Mouse (Mus musculus): Measurements from ENCODE around the gene Prn. TPM values are rescaled to one million over a fixed set of nuclear protein-coding genes. Genes with fewer than 3 reads are reported as not detected.

Prn gene
- polyA plus RNA-seq (2015; fragmentation: Nextera tagmentation; extraction: Ambion mirVana) = 0.34 TPM in 1 of 2 replicates, not detected in the other

DNA sequence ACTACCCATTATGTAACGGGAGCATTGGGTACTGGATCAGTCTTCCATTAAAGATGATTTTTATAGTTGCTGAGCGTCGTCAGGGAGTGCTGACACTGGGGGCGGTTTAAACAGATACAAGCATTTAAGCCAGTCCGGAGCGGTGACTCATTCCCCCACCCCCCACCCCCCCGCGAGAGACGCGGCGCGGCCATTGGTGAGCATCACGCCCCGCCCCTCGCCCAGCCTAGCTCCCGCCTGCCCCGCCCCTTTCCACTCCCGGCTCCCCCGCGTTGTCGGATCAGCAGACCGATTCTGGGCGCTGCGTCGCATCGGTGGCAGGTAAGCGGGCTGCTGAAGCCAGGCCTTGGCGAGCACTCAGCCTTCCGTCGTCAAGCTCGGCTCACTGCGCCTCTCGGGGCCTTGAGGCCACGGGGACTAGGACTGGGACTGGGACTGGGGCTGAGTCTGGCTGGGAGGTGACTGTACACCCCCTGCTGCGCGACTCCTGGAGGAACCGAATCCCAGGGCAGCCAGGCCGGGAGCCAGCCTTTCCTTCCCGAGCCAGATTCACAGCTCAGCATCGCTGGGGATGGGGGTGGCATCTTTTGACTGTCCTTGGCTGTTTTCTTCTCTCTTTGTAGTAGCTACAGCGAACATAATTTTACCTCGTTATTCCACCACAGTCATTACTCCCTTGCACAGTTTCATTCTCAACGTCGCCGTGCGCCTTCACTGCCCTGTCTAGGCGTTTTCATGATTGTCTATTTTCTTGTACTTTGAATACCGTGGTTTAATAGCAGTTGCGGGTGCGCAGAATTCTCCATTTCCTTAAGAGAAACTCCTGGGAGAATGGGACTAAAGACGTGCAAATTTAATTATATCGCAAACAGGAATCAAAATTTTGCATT lies at the start of gene Prn, which contains the start of gene Prnp:
Prn (plus strand) TSS at position 275 of the 890 bp plus-strand sequence.
Prnp (plus strand) TSS at position 246 of the 890 bp plus-strand sequence.
- Histone ChIP-seq H3K4me2 (replicated peaks) (peak within 1 kb of the TSS; percentile 62), H3K27me3 (no peaks in the 10 kb centered on the region), H3K4me3 (replicated peaks) (peak within 1 kb of the TSS; percentile 60), H3K4me1 (replicated peaks) (peaks cover 35% of the 10 kb centered on the region), H3K9ac (replicated peaks) (peak within 1 kb of the TSS; percentile 77), H3K36me3 (no peaks in the 10 kb centered on the region), H3K27ac (peak within 1 kb of the TSS; percentile 91), H3K9me3 (no peaks in the 10 kb centered on the region)
- peak; percentile 95 for ATAC-seq
- 4% methylated on average over 52 of the region's 52 CpGs for whole genome bisulfite sequencing

DNA sequence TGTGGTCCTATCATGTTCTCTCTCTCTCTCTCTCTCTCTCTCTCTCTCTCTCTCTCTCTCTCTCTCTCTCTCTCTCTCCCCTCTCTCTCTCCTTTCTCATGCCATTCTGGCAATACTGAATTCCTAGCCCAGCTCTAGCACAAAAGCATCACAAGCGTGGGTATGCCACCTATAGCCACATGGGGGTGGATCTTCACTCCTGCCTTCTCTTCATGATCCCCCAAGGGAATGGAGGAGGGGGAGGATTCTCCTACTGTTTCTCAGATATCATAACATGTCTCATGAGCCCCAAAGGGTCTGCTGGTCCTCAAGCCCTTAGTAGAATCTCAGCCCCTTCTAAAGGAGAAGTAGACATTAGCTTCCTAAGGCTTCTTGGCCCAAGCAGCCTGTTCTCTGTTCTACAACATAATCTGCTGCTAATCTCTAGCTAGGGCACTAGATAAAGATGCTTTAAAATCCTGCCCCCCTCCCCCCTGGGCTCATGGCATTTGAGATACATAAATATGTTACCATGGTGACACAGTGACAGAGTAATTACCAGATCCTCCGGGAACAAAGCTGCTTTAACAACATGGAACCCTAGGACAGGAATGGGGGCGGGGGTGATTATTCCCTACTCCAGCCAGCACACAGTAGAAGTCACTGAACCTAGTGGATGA lies 47.0 kb upstream of the Prn start:
- H3K4me3 ChIP-seq (replicated peaks) = no peak overlapping the region
- no peak overlapping the region for H3K9ac ChIP-seq (replicated peaks)
- 27% methylated on average over 3 of the region's 3 CpGs for WGBS
- no peaks in the 10 kb centered on the region for H3K27me3 ChIP-seq
- peak overlapping the region; percentile 44 for H3K27ac ChIP-seq
- no peak overlapping the region for H3K4me2 ChIP-seq (replicated peaks)
- H3K9me3 ChIP-seq = peaks cover 6% of the 10 kb centered on the region; the same call in 1 of the 2 replicates
- peak; percentile 90 for ATAC-seq
- H3K36me3 ChIP-seq = no peaks in the 10 kb centered on the region
- peaks cover 11% of the 10 kb centered on the region for H3K4me1 ChIP-seq (replicated peaks)

DNA sequence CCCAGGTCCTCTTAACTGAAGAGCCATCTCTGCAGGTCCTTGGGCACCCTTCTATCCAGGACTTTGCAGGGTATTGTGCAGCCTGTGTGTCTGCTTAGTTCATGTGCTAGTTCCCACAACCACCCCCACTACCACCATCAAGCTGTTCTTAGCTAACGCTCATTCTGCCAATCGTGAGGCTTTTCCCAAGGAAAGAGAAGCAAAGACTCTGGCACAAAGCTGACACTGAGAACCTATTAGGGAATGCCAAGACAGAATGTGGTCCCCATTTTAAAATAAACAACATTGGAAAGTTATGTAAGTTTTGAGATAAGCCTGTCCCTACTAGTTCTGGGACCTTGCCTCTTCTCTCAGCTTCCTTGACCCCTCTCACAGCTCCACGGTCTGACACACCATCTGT lies 46.3 kb upstream of the Prn start:
- H3K4me1 ChIP-seq (replicated peaks) = peaks cover 11% of the 10 kb centered on the region
- 0 out of 2 replicates have a peak, but pooled peaks have one; percentile 34 for ATAC-seq
- no peak overlapping the region for H3K9ac ChIP-seq (replicated peaks)
- H3K9me3 ChIP-seq = peaks cover 6% of the 10 kb centered on the region; the same call in 1 of the 2 replicates
- no peaks in the 10 kb centered on the region for H3K36me3 ChIP-seq
- no peak overlapping the region for H3K27ac ChIP-seq
- 80% methylated on average over 3 of the region's 3 CpGs for WGBS
- H3K27me3 ChIP-seq = no peaks in the 10 kb centered on the region
- no peak overlapping the region for H3K4me2 ChIP-seq (replicated peaks)
- no peak overlapping the region for H3K4me3 ChIP-seq (replicated peaks)

DNA sequence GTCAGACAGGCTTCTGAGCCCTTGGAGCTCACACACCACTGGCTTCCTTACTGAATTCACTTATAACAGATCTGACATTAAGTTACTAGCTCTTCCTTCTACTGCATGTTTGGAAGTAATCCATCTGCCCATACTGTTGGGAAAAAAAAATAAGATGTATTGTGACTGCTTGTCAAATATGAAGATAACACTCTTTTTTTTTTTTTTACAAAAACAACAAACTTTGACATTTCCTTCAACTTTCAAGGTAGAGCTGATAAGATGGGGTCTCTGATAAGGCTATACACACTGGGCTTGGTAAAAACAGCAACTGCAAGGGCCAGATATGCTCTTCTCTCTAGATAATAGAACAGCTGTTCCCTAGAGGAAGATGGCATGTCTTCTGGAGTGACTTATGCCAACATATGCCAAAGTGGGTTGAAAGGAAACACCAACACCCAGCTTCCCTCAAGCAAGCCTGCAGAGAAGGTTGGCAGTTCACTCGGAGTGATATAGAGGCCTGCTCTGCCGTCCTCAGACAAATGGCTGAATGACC lies 45.4 kb upstream of the Prn start:
- Histone ChIP-seq H3K27me3 (no peaks in the 10 kb centered on the region), H3K36me3 (no peaks in the 10 kb centered on the region), H3K4me1 (replicated peaks) (peaks cover 11% of the 10 kb centered on the region), H3K4me2 (replicated peaks) (no peak overlapping the region), H3K9ac (replicated peaks) (no peak overlapping the region), H3K9me3 (peaks cover 6% of the 10 kb centered on the region; the same call in 1 of the 2 replicates), H3K4me3 (replicated peaks) (no peak overlapping the region), H3K27ac (no peak overlapping the region)
- 94% methylated on average over 2 of the region's 2 CpGs for WGBS
- no peak for ATAC-seq

DNA sequence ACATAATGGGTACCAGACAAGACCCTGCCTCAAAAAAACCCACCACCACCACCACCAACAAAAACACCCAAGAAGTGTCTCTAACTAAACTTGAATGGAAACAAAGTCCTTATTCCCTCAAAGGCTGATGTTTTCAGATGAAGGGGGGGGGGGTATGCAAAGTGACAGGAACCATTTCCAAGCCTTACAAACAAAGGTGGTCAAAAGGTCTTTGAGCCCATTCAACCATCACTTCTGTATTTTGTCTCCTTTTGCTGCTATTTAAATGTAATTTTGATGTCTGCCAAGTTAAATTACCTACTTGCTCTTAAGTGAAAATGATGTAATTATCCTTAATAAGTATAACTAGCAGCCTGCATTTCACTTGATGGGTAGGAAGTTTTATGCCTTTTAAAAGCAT lies 43.1 kb upstream of the Prn start:
- H3K9me3 ChIP-seq = no peaks in the 10 kb centered on the region
- no peak overlapping the region for H3K4me3 ChIP-seq (replicated peaks)
- peaks cover 11% of the 10 kb centered on the region for H3K4me1 ChIP-seq (replicated peaks)
- H3K27me3 ChIP-seq = no peaks in the 10 kb centered on the region
- no peak for ATAC-seq
- no peaks in the 10 kb centered on the region for H3K36me3 ChIP-seq
- H3K9ac ChIP-seq (replicated peaks) = no peak overlapping the region
- H3K4me2 ChIP-seq (replicated peaks) = no peak overlapping the region
- H3K27ac ChIP-seq = no peak overlapping the region

DNA sequence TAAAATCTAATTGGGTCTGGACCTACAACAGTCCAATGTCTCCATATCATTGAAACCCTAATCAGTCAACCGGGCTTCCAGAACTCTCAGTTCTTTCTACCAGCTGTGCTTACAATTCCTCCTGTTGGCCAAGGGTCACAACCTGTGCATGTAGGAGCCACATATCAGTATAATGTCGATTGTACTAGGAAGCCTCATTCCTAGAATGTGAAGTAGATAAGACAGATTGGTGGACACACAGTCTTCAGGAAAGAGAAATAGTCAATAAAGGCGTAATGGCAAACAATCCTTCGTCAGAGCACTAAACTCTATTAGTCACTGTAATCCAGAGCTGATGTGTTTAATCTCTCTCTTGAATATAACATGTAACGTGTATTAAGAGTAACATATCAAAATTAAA lies 40.8 kb upstream of the Prn start:
- Histone ChIP-seq H3K4me3 (replicated peaks) (no peak overlapping the region), H3K27ac (no peak overlapping the region), H3K27me3 (no peaks in the 10 kb centered on the region), H3K4me1 (replicated peaks) (no peaks in the 10 kb centered on the region), H3K9me3 (no peaks in the 10 kb centered on the region), H3K9ac (replicated peaks) (no peak overlapping the region), H3K4me2 (replicated peaks) (no peak overlapping the region), H3K36me3 (no peaks in the 10 kb centered on the region)
- 92% methylated on average over 5 of the region's 5 CpGs for WGBS
- no peak for ATAC-seq

DNA sequence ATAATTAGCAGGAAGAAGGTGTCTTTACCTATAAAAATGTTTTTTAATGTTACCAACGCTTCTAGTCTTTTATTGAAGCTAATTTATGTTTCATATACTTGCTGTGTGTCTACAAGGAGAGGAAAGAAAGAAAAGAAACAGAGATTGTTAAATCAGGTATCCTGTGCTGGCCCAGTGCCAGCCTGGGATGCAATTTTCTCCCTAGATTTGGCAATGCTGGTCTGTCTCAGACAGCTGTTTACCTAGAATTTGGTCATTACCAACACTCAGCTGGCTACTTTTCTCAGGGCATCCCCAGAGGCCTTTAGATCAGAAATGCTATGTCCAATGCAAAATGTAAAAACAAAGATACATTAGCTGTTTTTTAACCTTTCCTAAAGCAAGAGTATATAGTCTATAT lies 36.4 kb upstream of the Prn start:
- H3K27ac ChIP-seq = no peak overlapping the region
- WGBS = 91% methylated on average over 1 of the region's 1 CpGs
- no peak overlapping the region for H3K9ac ChIP-seq (replicated peaks)
- H3K4me1 ChIP-seq (replicated peaks) = no peaks in the 10 kb centered on the region
- H3K27me3 ChIP-seq = no peaks in the 10 kb centered on the region
- H3K4me2 ChIP-seq (replicated peaks) = no peak overlapping the region
- H3K36me3 ChIP-seq = no peaks in the 10 kb centered on the region
- no peak for ATAC-seq
- no peak overlapping the region for H3K4me3 ChIP-seq (replicated peaks)
- H3K9me3 ChIP-seq = no peaks in the 10 kb centered on the region

DNA sequence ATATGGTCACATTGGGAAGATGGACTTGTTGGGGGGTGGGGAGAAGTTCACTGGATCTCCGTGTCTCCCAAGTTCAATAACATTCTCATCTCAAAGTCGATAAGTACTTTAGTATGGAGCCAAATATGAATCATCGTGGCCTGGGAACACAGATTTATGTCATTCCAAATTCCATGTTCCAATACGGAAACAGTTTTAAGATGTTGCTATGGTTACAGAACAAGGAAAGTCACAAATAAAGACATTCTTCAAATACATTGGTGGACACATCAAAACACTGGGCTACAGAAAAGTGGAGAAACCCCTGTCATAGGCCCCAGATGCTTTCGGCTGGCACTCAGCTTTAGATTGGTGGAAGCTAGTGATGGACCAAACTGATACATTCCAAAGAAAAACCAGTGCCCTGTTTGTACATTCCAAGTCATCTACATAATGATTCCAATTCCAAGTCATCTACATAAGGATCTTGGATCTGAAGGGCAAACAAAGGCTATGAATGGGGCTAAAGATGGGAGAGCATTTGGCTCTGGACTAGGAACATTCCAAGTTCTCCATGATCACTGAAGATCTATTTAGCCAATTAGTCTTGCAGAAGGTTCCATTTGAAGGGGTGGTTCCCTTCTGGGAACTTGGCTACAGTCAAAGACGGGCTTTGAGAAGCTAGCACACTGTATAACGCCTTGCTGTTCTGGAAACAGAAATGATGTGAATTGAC lies 33.0 kb upstream of the Prn start:
- no peaks in the 10 kb centered on the region for H3K27me3 ChIP-seq
- no peaks in the 10 kb centered on the region for H3K36me3 ChIP-seq
- H3K9ac ChIP-seq (replicated peaks) = no peak overlapping the region
- no peak overlapping the region for H3K27ac ChIP-seq
- no peaks in the 10 kb centered on the region for H3K4me1 ChIP-seq (replicated peaks)
- ATAC-seq = no peak
- 94% methylated on average over 7 of the region's 7 CpGs for WGBS
- H3K4me3 ChIP-seq (replicated peaks) = no peak overlapping the region
- H3K9me3 ChIP-seq = no peaks in the 10 kb centered on the region
- H3K4me2 ChIP-seq (replicated peaks) = no peak overlapping the region

DNA sequence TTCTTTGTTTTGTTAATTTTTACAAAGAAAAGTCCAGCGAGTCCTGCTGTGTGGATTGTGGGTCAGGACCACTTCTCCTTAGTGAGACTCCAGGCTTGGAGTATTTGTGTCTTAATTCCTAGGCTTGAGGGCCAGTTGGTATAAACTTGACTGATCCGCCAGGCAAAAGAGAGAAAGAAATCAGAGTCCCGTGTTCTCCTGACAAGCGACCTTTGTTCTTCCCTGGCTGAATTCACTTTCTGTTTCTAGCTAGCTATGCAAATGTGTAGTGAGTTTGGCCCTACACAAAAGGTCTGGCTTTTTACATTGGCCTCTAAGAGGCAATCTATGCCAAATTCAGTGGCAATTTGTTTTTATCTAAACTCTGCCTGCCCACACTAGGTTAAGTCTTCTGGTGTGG lies 28.0 kb upstream of the Prn start:
- WGBS = 56% methylated on average over 4 of the region's 4 CpGs
- Histone ChIP-seq H3K27me3 (no peaks in the 10 kb centered on the region), H3K4me2 (replicated peaks) (no peak overlapping the region), H3K9ac (replicated peaks) (no peak overlapping the region), H3K9me3 (no peaks in the 10 kb centered on the region), H3K4me3 (replicated peaks) (no peak overlapping the region), H3K4me1 (replicated peaks) (peaks cover 10% of the 10 kb centered on the region; the same call in 1 of the 2 replicates), H3K27ac (no peak overlapping the region), H3K36me3 (no peaks in the 10 kb centered on the region)
- no peak for ATAC-seq

DNA sequence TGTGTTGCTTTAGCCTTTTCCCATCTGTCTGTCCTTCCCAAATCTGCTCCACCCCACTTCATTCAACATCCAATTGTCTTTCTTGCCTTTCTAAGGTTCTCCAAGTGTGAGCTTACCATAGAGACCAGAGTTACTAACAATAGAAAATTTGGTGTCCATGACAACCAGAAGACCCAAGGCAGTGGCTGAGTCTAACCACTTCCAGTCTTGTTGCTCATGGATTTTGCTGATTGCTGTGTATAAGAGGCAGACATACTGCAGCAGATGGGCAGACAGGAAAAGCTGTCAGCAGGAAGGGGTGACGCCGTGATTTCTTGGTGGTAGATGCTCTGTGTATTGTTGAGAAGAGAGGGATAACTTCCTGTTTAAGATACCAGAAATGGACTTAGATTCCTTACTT lies 26.6 kb upstream of the Prn start:
- no peak overlapping the region for H3K4me3 ChIP-seq (replicated peaks)
- no peak overlapping the region for H3K9ac ChIP-seq (replicated peaks)
- H3K9me3 ChIP-seq = no peaks in the 10 kb centered on the region
- no peaks in the 10 kb centered on the region for H3K36me3 ChIP-seq
- H3K4me2 ChIP-seq (replicated peaks) = no peak overlapping the region
- no peak for ATAC-seq
- peaks cover 10% of the 10 kb centered on the region; the same call in 1 of the 2 replicates for H3K4me1 ChIP-seq (replicated peaks)
- no peaks in the 10 kb centered on the region for H3K27me3 ChIP-seq
- H3K27ac ChIP-seq = no peak overlapping the region
- 61% methylated on average over 2 of the region's 2 CpGs for WGBS

DNA sequence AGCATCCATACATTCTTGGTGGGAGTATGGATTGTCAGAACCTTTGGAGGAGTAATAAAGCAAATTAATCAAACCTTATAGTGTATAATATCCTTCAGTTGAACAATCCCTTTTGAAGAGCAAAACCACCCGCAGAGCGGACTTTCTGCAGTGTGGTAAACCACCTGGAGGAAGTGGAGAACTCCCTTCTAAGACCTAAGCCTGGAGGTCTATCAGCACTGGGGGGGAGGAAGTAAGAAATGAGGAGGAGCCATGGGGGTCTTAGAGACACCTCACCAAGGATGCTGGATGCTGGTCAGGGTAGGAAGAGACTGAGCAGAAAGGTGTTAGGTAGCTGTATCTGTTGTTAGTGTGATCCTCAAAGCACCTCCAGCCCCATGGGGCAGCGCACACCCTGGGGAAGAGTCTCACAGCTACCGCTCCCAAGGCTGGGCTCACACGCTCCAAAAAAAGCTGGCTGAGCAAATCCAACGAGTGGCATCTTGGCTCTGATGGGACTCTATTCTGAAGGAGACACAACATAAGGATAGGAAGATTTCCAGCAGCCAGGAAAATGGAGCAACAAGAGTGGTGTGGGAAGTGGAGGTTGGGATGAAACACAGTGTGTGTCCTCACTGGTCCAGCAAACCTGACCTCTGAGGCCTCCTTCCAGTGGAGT lies 23.1 kb upstream of the Prn start:
- Histone ChIP-seq H3K9me3 (no peaks in the 10 kb centered on the region), H3K4me2 (replicated peaks) (no peak overlapping the region), H3K4me3 (replicated peaks) (no peak overlapping the region), H3K9ac (replicated peaks) (no peak overlapping the region), H3K27ac (no peak overlapping the region), H3K36me3 (no peaks in the 10 kb centered on the region), H3K27me3 (no peaks in the 10 kb centered on the region), H3K4me1 (replicated peaks) (peaks cover 10% of the 10 kb centered on the region; the same call in 1 of the 2 replicates)
- no peak for ATAC-seq
- WGBS = 88% methylated on average over 6 of the region's 6 CpGs

Measured in midbrain, embryonic 13.5 days (tissue).